Mouse (Mus musculus): ENCODE measurements at regions not wholly inside any gene's neighbourhood (a gene's known extent, or its start where the extent isn't known, plus 50 kb on each side); places are given as distances from the start of the nearest gene placed in this dataset.
"Not testable (repeated sequence)": the region's sequence is repeated elsewhere in the genome, so short reads cannot be mapped to it uniquely, and the experiment has no call there.

DNA sequence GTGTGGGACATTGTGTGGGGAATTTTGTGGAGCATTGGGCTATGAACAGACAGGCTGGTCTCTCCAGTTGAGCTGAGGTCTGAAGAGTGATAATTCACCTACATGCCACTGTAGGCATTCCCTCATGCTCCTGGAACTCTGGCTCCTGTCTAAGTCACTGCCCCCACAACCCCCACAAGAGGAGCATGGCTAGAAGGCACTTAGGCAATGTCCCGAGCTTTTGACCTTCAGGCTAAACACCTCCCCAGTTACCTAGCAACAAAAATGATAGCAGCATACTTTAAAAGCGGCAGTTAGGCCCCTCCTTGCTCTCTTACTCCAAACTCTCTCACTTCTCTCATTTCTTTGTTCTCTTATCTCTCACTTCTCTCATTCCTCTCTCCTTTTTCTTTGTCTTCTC lies 620.7 kb upstream of the Gprin3 start:
- intact Hi-C loops (cut with DNase I), result loop anchor here (2.0 kb wide), 1 partner anchor 212 kb away; no protein-coding TSS in a partner anchor
- DNase-seq (ENCODE audit: extremely low spot score in 1 of 2, low spot score in 2 of 2), result no peak

DNA sequence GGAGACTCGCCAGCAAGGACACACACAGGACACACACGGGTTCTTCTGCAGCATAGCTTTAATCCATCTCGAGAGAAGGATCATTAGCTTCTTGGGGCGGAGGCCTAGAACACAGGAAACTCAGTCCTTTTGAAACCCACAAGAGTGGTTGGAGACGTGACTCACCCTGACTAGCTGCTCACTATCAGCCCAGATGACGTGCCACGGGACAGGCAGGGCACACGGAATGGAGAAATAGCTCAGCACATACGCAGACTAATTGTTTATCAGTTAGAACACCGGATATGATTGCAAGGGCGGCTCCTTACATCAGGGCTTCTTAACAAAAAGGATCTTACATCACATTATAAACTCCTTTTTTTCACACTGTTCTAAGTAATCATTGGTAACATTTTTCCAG lies 619.4 kb upstream of the Gprin3 start:
- intact Hi-C loops (cut with DNase I); DNase-seq (ENCODE audit: extremely low spot score in 1 of 2, low spot score in 2 of 2): not testable (repeated sequence)

DNA sequence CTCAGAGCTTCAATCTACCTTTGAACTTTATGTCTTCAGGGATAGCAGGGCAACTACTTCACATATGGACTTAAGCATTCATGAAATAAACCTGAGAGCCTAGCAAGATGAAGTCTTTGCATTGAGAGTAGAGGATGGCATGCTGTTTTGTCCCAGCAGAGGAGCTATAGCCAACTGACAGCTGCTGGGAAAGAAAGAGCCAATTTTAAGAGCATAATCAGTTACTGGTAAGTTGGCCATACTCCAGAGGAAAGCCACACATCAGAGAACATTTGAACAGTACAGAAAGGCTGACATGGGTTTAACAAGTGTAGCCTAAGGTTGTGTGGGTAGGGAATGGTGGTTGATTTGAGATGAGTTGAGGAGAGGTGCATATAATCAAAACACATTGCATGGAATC lies 618.7 kb upstream of the Gprin3 start:
- DNase-seq (ENCODE audit: extremely low spot score in 1 of 2, low spot score in 2 of 2), result no peak
- intact Hi-C loops (cut with DNase I), result no loop called here

Measured in left cerebral cortex, postnatal 10 days (tissue).